Mouse (Mus musculus) testis, adult 2 months (tissue): ENCODE measurements at regions not wholly inside any gene's neighbourhood (a gene's known extent, or its start where the extent isn't known, plus 50 kb on each side); places are given as distances from the start of the nearest gene placed in this dataset.

ENCODE experiments used
- H3K27ac ChIP-seq: fragments of 200-500 bp; 2 replicates; pipeline ENCODE4 v1.5.1; 2012; ENCODE audit warnings: low read depth, low read length; ENCODE audit not compliant: control insufficient read depth, insufficient read depth
- H3K27me3 ChIP-seq: fragments of 200-500 bp; 2 replicates; pipeline ENCODE4 v1.6.1; 2012; ENCODE audit warnings: mild to moderate bottlenecking, low read length, moderate library complexity; ENCODE audit not compliant: control insufficient read depth, insufficient read depth
- H3K36me3 ChIP-seq: fragments of 200-500 bp; 2 replicates; pipeline ENCODE4 v1.6.1; 2012; ENCODE audit warnings: mild to moderate bottlenecking, low read length; ENCODE audit not compliant: control insufficient read depth, insufficient read depth
- H3K4me1 ChIP-seq: fragments of 200-500 bp; 2 replicates; pipeline ENCODE4 v1.6.1; 2012; ENCODE audit warnings: low read length; ENCODE audit not compliant: control insufficient read depth, insufficient read depth
- H3K4me3 ChIP-seq: fragments of 200-500 bp; 2 replicates; pipeline ENCODE4 v1.5.1; 2012; ENCODE audit warnings: low read depth, mild to moderate bottlenecking, low read length, moderate library complexity, mixed read lengths; ENCODE audit not compliant: control insufficient read depth
- CTCF ChIP-seq: fragments of 200-500 bp; IDR thresholded peaks from 2 replicates; pipeline ENCODE4 v1.5.1; 2012; ENCODE audit warnings: low read depth, mild to moderate bottlenecking, inconsistent platforms, low read length, moderate library complexity; ENCODE audit not compliant: control insufficient read depth, insufficient read depth, insufficient replicate concordance
- POLR2A ChIP-seq: fragments of 200-500 bp; IDR thresholded peaks from 2 replicates; pipeline ENCODE4 v1.6.1; 2012; ENCODE audit warnings: low read depth, mild to moderate bottlenecking, inconsistent platforms, low read length, moderate library complexity; ENCODE audit not compliant: control insufficient read depth

GRCm38 (mm10) chr8:86316236-86316635, 264.2 kb downstream of the Abcc12 start:
- Histone ChIP-seq H3K4me3 (no peak overlapping the region), H3K27ac (no peak overlapping the region), H3K36me3 (no peaks in the 10 kb centered on the region), H3K27me3 (no peaks in the 10 kb centered on the region), H3K4me1 (no peaks in the 10 kb centered on the region)
- TF ChIP-seq POLR2A, result no peak
- no peak for TF ChIP-seq CTCF

GRCm38 (mm10) chr8:86309460-86309859, 271.0 kb downstream of the Abcc12 start:
- Histone ChIP-seq H3K4me1 (no peaks in the 10 kb centered on the region), H3K4me3 (no peak overlapping the region), H3K36me3 (no peaks in the 10 kb centered on the region), H3K27me3 (no peaks in the 10 kb centered on the region), H3K27ac (no peak overlapping the region)
- TF ChIP-seq POLR2A (no peak), CTCF (no peak)

GRCm38 (mm10) chr8:86307339-86307738, 273.1 kb downstream of the Abcc12 start:
- Histone ChIP-seq H3K27me3 (no peaks in the 10 kb centered on the region), H3K27ac (no peak overlapping the region), H3K4me1 (no peaks in the 10 kb centered on the region), H3K4me3 (no peak overlapping the region), H3K36me3 (no peaks in the 10 kb centered on the region)
- TF ChIP-seq POLR2A (no peak), CTCF (no peak)

- Histone ChIP-seq H3K27ac (no peak overlapping the region), H3K4me3 (no peak overlapping the region), H3K27me3 (no peaks in the 10 kb centered on the region), H3K4me1 (no peaks in the 10 kb centered on the region), H3K36me3 (no peaks in the 10 kb centered on the region)
- TF ChIP-seq CTCF (no peak), POLR2A (no peak)
Observed at GRCm38 (mm10) chr8:86301885-86302509, 278.5 kb downstream of the Abcc12 start.

- no peaks in the 10 kb centered on the region for H3K4me1 ChIP-seq
- H3K27ac ChIP-seq, result no peak overlapping the region
- no peaks in the 10 kb centered on the region for H3K27me3 ChIP-seq
- TF ChIP-seq CTCF (no peak), POLR2A (no peak)
- H3K4me3 ChIP-seq, result no peak overlapping the region
- H3K36me3 ChIP-seq, result no peaks in the 10 kb centered on the region
Observed at GRCm38 (mm10) chr8:86288713-86289384, 291.6 kb downstream of the Abcc12 start.

- TF ChIP-seq CTCF, result no peak
- no peak for TF ChIP-seq POLR2A
- Histone ChIP-seq H3K27ac (no peak overlapping the region), H3K4me1 (no peaks in the 10 kb centered on the region), H3K27me3 (no peaks in the 10 kb centered on the region), H3K4me3 (no peak overlapping the region), H3K36me3 (no peaks in the 10 kb centered on the region)
Observed at GRCm38 (mm10) chr8:86282922-86283321, 297.6 kb downstream of the Abcc12 start.

- Histone ChIP-seq H3K36me3 (no peaks in the 10 kb centered on the region), H3K27me3 (no peaks in the 10 kb centered on the region), H3K4me1 (no peaks in the 10 kb centered on the region), H3K27ac (no peak overlapping the region), H3K4me3 (no peak overlapping the region)
- TF ChIP-seq POLR2A, result no peak
- TF ChIP-seq CTCF, result no peak
Observed at GRCm38 (mm10) chr8:86280093-86280721, 300.3 kb downstream of the Abcc12 start.
